Mouse (Mus musculus) liver, embryonic 16.5 days (tissue): ENCODE measurements around the gene A730015C16Rik. TPM values are rescaled to one million over a fixed set of nuclear protein-coding genes. Genes with fewer than 3 reads are reported as not detected.

Source experiments
- ATAC-seq: fragments of 200-750 bp; cut with Nextera tagmentation; 2 replicates; pipeline ENCODE4 v1.8.0; 2017; ENCODE audit warnings: low read depth, mild to moderate bottlenecking, moderate number of reproducible peaks, moderate library complexity
- H3K27ac ChIP-seq: fragments of 300-500 bp; sonication (generic); 2 replicates; pipeline ENCODE4 v1.5.1; 2014; ENCODE audit warnings: mild to moderate bottlenecking, low read length
- H3K27me3 ChIP-seq: fragments of 300-500 bp; sonication (generic); 2 replicates; pipeline ENCODE4 v1.6.1; 2014; ENCODE audit warnings: low read depth, low read length, mixed read lengths; ENCODE audit not compliant: control insufficient read depth, insufficient read depth
- H3K36me3 ChIP-seq: fragments of 300-500 bp; sonication (generic); 2 replicates; pipeline ENCODE4 v1.6.1; 2014; ENCODE audit warnings: mild to moderate bottlenecking; ENCODE audit not compliant: control insufficient read depth, insufficient read depth
- H3K4me1 ChIP-seq: fragments of 300-500 bp; sonication (generic); 2 replicates; pipeline ENCODE4 v1.6.1; 2014; ENCODE audit warnings: low read depth, low read length, mixed read lengths; ENCODE audit not compliant: control insufficient read depth
- H3K4me2 ChIP-seq: fragments of 300-500 bp; sonication (generic); 2 replicates; pipeline ENCODE4 v1.6.1; 2014; ENCODE audit warnings: low read depth, low read length, mixed read lengths
- H3K4me3 ChIP-seq: fragments of 300-500 bp; sonication (generic); 2 replicates; pipeline ENCODE4 v1.5.1; 2014; ENCODE audit warnings: low read depth, mild to moderate bottlenecking, low read length
- H3K9ac ChIP-seq: fragments of 300-500 bp; sonication (generic); 2 replicates; pipeline ENCODE4 v1.6.1; 2014; ENCODE audit warnings: low read depth, low read length
- H3K9me3 ChIP-seq: fragments of 300-500 bp; sonication (generic); replicated peaks from 2 replicates; pipeline ENCODE4 v1.6.1; 2016; ENCODE audit warnings: low read length; ENCODE audit not compliant: control insufficient read depth
- WGBS: fragments of 180-500 bp; shearing (Covaris S2); extraction: QIAGEN DNeasy Blood & Tissue Kit; methylation state at CpG from one replicate; pipeline ENCODE4 v1.1.7; 2014; ENCODE audit not compliant: insufficient replicate concordance; 5-methylcytosine and 5-hydroxymethylcytosine counted together
- polyA plus RNA-seq: library from polyadenylated mRNA; unstranded; fragments of >200 nt; fragmentation: Nextera tagmentation; extraction: Ambion mirVana; gene quantifications from 2 replicates; pipeline ENCODE4 v1.2.1, GENCODE M21; 2015

Gene A730015C16Rik
- polyA plus RNA-seq, 1 experiment from 2014 or later: 0.11 TPM

GRCm38 (mm10) chr4:108798083-108798830 lies 50.2 kb downstream of the A730015C16Rik start:
- no peaks in the 10 kb centered on the region for H3K27me3 ChIP-seq
- H3K4me3 ChIP-seq: no peak overlapping the region
- no peaks in the 10 kb centered on the region for H3K9me3 ChIP-seq
- ATAC-seq: no peak
- no peak overlapping the region for H3K4me2 ChIP-seq
- no peak overlapping the region for H3K27ac ChIP-seq
- H3K9ac ChIP-seq: no peak overlapping the region
- WGBS: 24% methylated on average over 2 of the region's 2 CpGs
- no peaks in the 10 kb centered on the region for H3K36me3 ChIP-seq
- H3K4me1 ChIP-seq: no peaks in the 10 kb centered on the region

Other genes with a start within 250 kb of the A730015C16Rik start
- 8.1 and 9.1 TPM in 2 replicates for gene Cc2d1b, start 228.7 kb downstream of the A730015C16Rik start, polyA plus RNA-seq
- 0.06 and 0.11 TPM in 2 replicates for gene 3110021N24Rik, start 129.0 kb downstream of the A730015C16Rik start, polyA plus RNA-seq
- 0.29 and 0.38 TPM in 2 replicates for gene Zfyve9, start 67.8 kb downstream of the A730015C16Rik start, polyA plus RNA-seq
- gene Btf3l4, start 15.0 kb downstream of the A730015C16Rik start, polyA plus RNA-seq: 36.8 and 39.8 TPM in 2 replicates
- 27.5 and 27.8 TPM in 2 replicates for gene Txndc12, start 14.0 kb downstream of the A730015C16Rik start, polyA plus RNA-seq
- 29.0 and 31.2 TPM in 2 replicates for gene Kti12, start 834 bp downstream of the A730015C16Rik start, polyA plus RNA-seq
- 2.5 TPM in 2 replicates for gene Rab3b, start 30.4 kb upstream of the A730015C16Rik start, polyA plus RNA-seq
- 33.5 and 33.8 TPM in 2 replicates for gene Nrd1, start 152.0 kb upstream of the A730015C16Rik start, polyA plus RNA-seq